Mouse (Mus musculus): ENCODE results near the gene Hist2h3b.

The Hist2h3b gene

GRCm38 (mm10) chr3:96298360-96298759 lies 29.9 kb downstream of the Hist2h3b start:
- no peak for DNase-seq (ENCODE audit: low spot score in 2 of 2)

GRCm38 (mm10) chr3:96299562-96299961 lies 31.1 kb downstream of the Hist2h3b start:
- DNase-seq (ENCODE audit: low spot score in 2 of 2): no peak

GRCm38 (mm10) chr3:96300706-96301529 lies 32.5 kb downstream of the Hist2h3b start:
- DNase-seq (ENCODE audit: low spot score in 2 of 2): no peak

- DNase-seq (ENCODE audit: low spot score in 2 of 2): no peak
These were observed 33.6 kb downstream of the Hist2h3b start for GRCm38 (mm10) chr3:96302076-96302475.

GRCm38 (mm10) chr3:96306506-96306905 lies 38.1 kb downstream of the Hist2h3b start:
- no peak for DNase-seq (ENCODE audit: low spot score in 2 of 2)

GRCm38 (mm10) chr3:96309441-96309840 lies 41.0 kb downstream of the Hist2h3b start:
- no peak for DNase-seq (ENCODE audit: low spot score in 2 of 2)

- no peak for DNase-seq (ENCODE audit: low spot score in 2 of 2)
These were observed 44.1 kb downstream of the Hist2h3b start for GRCm38 (mm10) chr3:96312341-96313098.

All from urinary bladder, adult 18-20 months (tissue).